Mouse (Mus musculus) liver, embryonic 14.5 days (tissue): ENCODE measurements around the gene Spa17.

Experiments
- CTCF ChIP-seq: IDR thresholded peaks from 2 replicates; pipeline ENCODE4 v1.5.1; 2016; ENCODE audit warnings: antibody characterized with exemption, low read depth, control low read depth
- EP300 ChIP-seq: IDR thresholded peaks from 2 replicates; pipeline ENCODE4 v1.6.1; 2016; ENCODE audit warnings: antibody characterized with exemption, low read depth

DNA sequence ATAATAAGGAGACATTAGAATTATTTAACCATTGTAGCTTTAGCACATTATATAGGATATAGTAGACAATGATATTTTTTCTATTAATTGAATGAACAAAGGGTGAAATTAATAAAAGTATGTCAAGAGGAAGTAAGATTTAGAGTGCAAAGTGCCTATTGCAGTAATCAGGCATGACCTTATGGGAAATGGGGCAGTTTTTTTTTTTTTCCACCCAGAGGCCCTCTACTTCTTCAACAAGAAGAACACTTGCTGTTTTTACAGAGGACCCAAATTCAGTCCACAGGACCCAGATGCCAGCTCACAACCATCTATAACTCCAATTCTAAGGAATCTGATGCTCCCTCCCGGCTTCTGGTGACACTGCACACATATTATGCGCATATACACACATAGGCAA lies 52.9 kb downstream of the Spa17 start:
- TF ChIP-seq CTCF (no peak), EP300 (no peak)
